Mouse (Mus musculus) G1E (cell line): ENCODE measurements around the gene Clic1. TPM values are rescaled to one million over a fixed set of nuclear protein-coding genes. Genes with fewer than 3 reads are reported as not detected.
"Not testable (repeated sequence)": the region's sequence is repeated elsewhere in the genome, so short reads cannot be mapped to it uniquely, and the experiment has no call there.

ENCODE experiments used
- ATAC-seq: 2 replicates; pipeline ENCODE4 v1.8.0; 2016; ENCODE audit warnings: mild to moderate bottlenecking; ENCODE audit not compliant: insufficient number of reproducible peaks, poor library complexity, low FRiP score, severe bottlenecking; ENCODE audit errors: extremely low read depth
- DNase-seq: peaks from one replicate; pipeline ENCODE4 v3.0.0; 2012; ENCODE audit warnings: low spot score
- H3K27me3 ChIP-seq: 2 replicates; pipeline ENCODE4 v1.6.1; 2012; ENCODE audit warnings: mild to moderate bottlenecking, low read length, inconsistent platforms; ENCODE audit not compliant: insufficient read depth
- H3K36me3 ChIP-seq: replicated peaks from 2 replicates; pipeline ENCODE3; 2012; ENCODE audit warnings: mild to moderate bottlenecking, inconsistent platforms
- H3K4me1 ChIP-seq: 2 replicates; pipeline ENCODE4 v1.6.1; 2012; ENCODE audit warnings: low read depth, low read length, inconsistent platforms, mixed read lengths; ENCODE audit not compliant: insufficient read depth
- H3K4me3 ChIP-seq: 2 replicates; pipeline ENCODE4 v1.5.1; 2012; ENCODE audit warnings: low read depth, mild to moderate bottlenecking, inconsistent platforms, low read length, moderate library complexity, mixed read lengths
- H3K9me3 ChIP-seq: replicated peaks from 2 replicates; pipeline ENCODE4 v1.6.1; 2012; ENCODE audit warnings: inconsistent platforms
- CTCF ChIP-seq: IDR thresholded peaks from 2 replicates; pipeline ENCODE4 v1.5.1; 2012; ENCODE audit warnings: low read depth, low read length, inconsistent platforms, mixed read lengths
- GATA1 ChIP-seq: IDR thresholded peaks from 2 replicates; pipeline ENCODE4 v1.6.1; 2012; ENCODE audit warnings: borderline replicate concordance, low read length, inconsistent platforms, mixed read lengths
- GATA2 ChIP-seq: IDR thresholded peaks from 2 replicates; pipeline ENCODE4 v1.6.1; 2012; ENCODE audit warnings: low read depth, low read length, inconsistent platforms, borderline replicate concordance
- POLR2AphosphoS5 ChIP-seq: IDR thresholded peaks from 2 replicates; pipeline ENCODE4 v1.6.1; 2012; ENCODE audit warnings: low read depth, low read length, inconsistent platforms; ENCODE audit not compliant: insufficient replicate concordance
- TAL1 ChIP-seq: conservative IDR thresholded peaks from 2 replicates; pipeline ENCODE4 v1.6.1; 2012; ENCODE audit warnings: low read depth, low read length, inconsistent platforms, mixed read lengths
- polyA plus RNA-seq: library from polyadenylated mRNA; stranded (reverse); fragments of >175 nt; gene quantifications from 2 replicates; pipeline ENCODE4 v1.2.3, GENCODE M21; 2012
- total RNA-seq, 2 experiments: library from RNA; stranded (forward) in 1 of 2; stranded (reverse) in 1 of 2; fragments of 200-1000 nt in 1 of 2; fragments of >200 nt in 1 of 2; fragmentation: Nextera tagmentation in 1 of 2; gene quantifications; 2 replicates each; pipeline ENCODE4 v1.2.3; 2014 to 2017

The Clic1 gene
- total and polyA plus RNA-seq, 3 experiments = 211 to 562 (median 258) TPM

- H3K4me3 ChIP-seq = peak overlapping the region; percentile 72
- peaks cover 78% of the 10 kb centered on the region for H3K4me1 ChIP-seq
- ATAC-seq = 0 out of 2 replicates have a peak, but pooled peaks have one; percentile 15
- peaks cover 69% of the 10 kb centered on the region for H3K36me3 ChIP-seq
- TF ChIP-seq TAL1 (peak; percentile 46; the same call in 1 of the 2 replicates), CTCF (no peak)
- DNase-seq = no peak
- peaks cover 7% of the 10 kb centered on the region for H3K9me3 ChIP-seq
- peaks cover 3% of the 10 kb centered on the region; the same call in 1 of the 2 replicates for H3K27me3 ChIP-seq
Observed at GRCm38 (mm10) chr17:35004075-35004717, 45.6 kb upstream of the Clic1 start.

- Histone ChIP-seq H3K27me3 (peaks cover 3% of the 10 kb centered on the region; the same call in 1 of the 2 replicates), H3K9me3 (no peaks in the 10 kb centered on the region), H3K36me3 (peaks cover 70% of the 10 kb centered on the region), H3K4me3 (peak overlapping the region; percentile 72), H3K4me1 (peaks cover 74% of the 10 kb centered on the region)
- no peak for DNase-seq
- no peak for ATAC-seq
- no peak for TF ChIP-seq POLR2AphosphoS5
- TF ChIP-seq CTCF = no peak
- TF ChIP-seq TAL1 = no peak
- no peak for TF ChIP-seq GATA2
- no peak for TF ChIP-seq GATA1
Observed at GRCm38 (mm10) chr17:35005158-35005557, 44.6 kb upstream of the Clic1 start.

GRCm38 (mm10) chr17:35005902-35006301 lies 43.9 kb upstream of the Clic1 start:
- H3K4me1 ChIP-seq = peaks cover 77% of the 10 kb centered on the region
- not testable (repeated sequence) for H3K9me3 ChIP-seq, DNase-seq, H3K27me3 ChIP-seq, ATAC-seq
- H3K4me3 ChIP-seq = peak overlapping the region; percentile 72; the same call in 1 of the 2 replicates
- H3K36me3 ChIP-seq = peaks cover 77% of the 10 kb centered on the region

- peaks cover 3% of the 10 kb centered on the region; the same call in 1 of the 2 replicates for H3K27me3 ChIP-seq
- peaks cover 89% of the 10 kb centered on the region for H3K36me3 ChIP-seq
- H3K9me3 ChIP-seq = no peaks in the 10 kb centered on the region
- DNase-seq (no peak), ATAC-seq (no peak)
- TF ChIP-seq GATA1 (no peak), POLR2AphosphoS5 (no peak), TAL1 (no peak), CTCF (no peak), GATA2 (no peak)
- H3K4me3 ChIP-seq = no peak overlapping the region
- H3K4me1 ChIP-seq = peaks cover 79% of the 10 kb centered on the region
Observed at GRCm38 (mm10) chr17:35007387-35007991, 42.3 kb upstream of the Clic1 start.

- ATAC-seq = no peak
- TF ChIP-seq POLR2AphosphoS5 (no peak), CTCF (no peak), TAL1 (no peak), GATA2 (no peak), GATA1 (no peak)
Observed at GRCm38 (mm10) chr17:35009586-35009985, 40.2 kb upstream of the Clic1 start.

GRCm38 (mm10) chr17:35011440-35011839 lies 38.3 kb upstream of the Clic1 start:
- Histone ChIP-seq H3K36me3 (peaks cover 98% of the 10 kb centered on the region), H3K27me3 (no peaks in the 10 kb centered on the region; the same call in 1 of the 2 replicates), H3K9me3 (no peaks in the 10 kb centered on the region), H3K4me3 (no peak overlapping the region), H3K4me1 (peaks cover 84% of the 10 kb centered on the region)
- ATAC-seq (no peak), DNase-seq (no peak)
- no peak for TF ChIP-seq GATA1
- no peak for TF ChIP-seq POLR2AphosphoS5
- no peak for TF ChIP-seq TAL1
- TF ChIP-seq GATA2 = no peak
- no peak for TF ChIP-seq CTCF

More at GRCm38 (mm10) chr17:35009586-35009985, 40.2 kb upstream of the Clic1 start:
- H3K4me3 ChIP-seq = no peak overlapping the region
- peaks cover 3% of the 10 kb centered on the region; the same call in 1 of the 2 replicates for H3K27me3 ChIP-seq
- H3K36me3 ChIP-seq = peaks cover 94% of the 10 kb centered on the region
- peaks cover 79% of the 10 kb centered on the region for H3K4me1 ChIP-seq
- H3K9me3 ChIP-seq = no peaks in the 10 kb centered on the region
- no peak for DNase-seq
